Mouse (Mus musculus): ENCODE measurements around the gene Olfr1065. TPM values are rescaled to one million over a fixed set of nuclear protein-coding genes. Genes with fewer than 3 reads are reported as not detected.

Olfr1065 gene
- polyA plus RNA-seq (2021; fragmentation: Nextera tagmentation) = not detected in 2 replicates
- long read RNA-seq, experiment 1 = 0 reads
- long read RNA-seq, experiment 2 = 0 reads

GRCm38 (mm10) chr2:86450491-86450890 is at the start of gene Olfr1065:
Gene Olfr1065 (minus strand): TSS chr2:86450591.

GRCm38 (mm10) chr2:86487286-86487685 is 36.9 kb upstream of the Olfr1065 start, which contains the start of gene Olfr228:
Gene Olfr228 (minus strand): TSS chr2:86487386.

GRCm38 (mm10) chr2:86456169-86456568 is 5.8 kb upstream of the Olfr1065 start, which contains the start of gene Olfr1066:
Gene Olfr1066 (minus strand): TSS chr2:86456269.

GRCm38 (mm10) chr2:86426649-86427048 is 23.7 kb downstream of the Olfr1065 start, which contains the start of gene Olfr1062:
Gene Olfr1062 (minus strand): TSS chr2:86426749.

GRCm38 (mm10) chr2:86413950-86414349 is 36.4 kb downstream of the Olfr1065 start, which contains the start of gene Olfr1061:
Gene Olfr1061 (minus strand): TSS chr2:86414050.

Other genes with a start within 250 kb of the Olfr1065 start
- gene Olfr1045, start 247.6 kb downstream of the Olfr1065 start, polyA plus RNA-seq (2021; fragmentation: Nextera tagmentation) = not detected in 2 replicates
- not detected in 2 replicates for gene Olfr1046, start 231.3 kb downstream of the Olfr1065 start, polyA plus RNA-seq (2021; fragmentation: Nextera tagmentation)
- gene Olfr1047, start 219.2 kb downstream of the Olfr1065 start, polyA plus RNA-seq (2021; fragmentation: Nextera tagmentation) = not detected in 2 replicates
- not detected in 2 replicates for gene Olfr1048, start 210.3 kb downstream of the Olfr1065 start, polyA plus RNA-seq (2021; fragmentation: Nextera tagmentation)
- not detected in 2 replicates for gene Olfr1049, start 192.3 kb downstream of the Olfr1065 start, polyA plus RNA-seq (2021; fragmentation: Nextera tagmentation)
- gene Olfr1051, start 171.5 kb downstream of the Olfr1065 start, polyA plus RNA-seq (2021; fragmentation: Nextera tagmentation) = not detected in 2 replicates
- not detected in 2 replicates for gene Olfr1052, start 158.1 kb downstream of the Olfr1065 start, polyA plus RNA-seq (2021; fragmentation: Nextera tagmentation)
- not detected in 2 replicates for gene Olfr1053, start 135.3 kb downstream of the Olfr1065 start, polyA plus RNA-seq (2021; fragmentation: Nextera tagmentation)
- not detected in 2 replicates for gene Olfr1054, start 115.2 kb downstream of the Olfr1065 start, polyA plus RNA-seq (2021; fragmentation: Nextera tagmentation)
- not detected in 2 replicates for gene Olfr1055, start 100.3 kb downstream of the Olfr1065 start, polyA plus RNA-seq (2021; fragmentation: Nextera tagmentation)
- gene Olfr1056, start 88.1 kb downstream of the Olfr1065 start, polyA plus RNA-seq (2021; fragmentation: Nextera tagmentation) = not detected in 2 replicates
- not detected in 2 replicates for gene Olfr1057, start 72.2 kb downstream of the Olfr1065 start, polyA plus RNA-seq (2021; fragmentation: Nextera tagmentation)
- not detected in 2 replicates for gene Olfr1058, start 62.0 kb downstream of the Olfr1065 start, polyA plus RNA-seq (2021; fragmentation: Nextera tagmentation)
- gene Olfr1061, start 36.5 kb downstream of the Olfr1065 start, polyA plus RNA-seq (2021; fragmentation: Nextera tagmentation) = not detected in 2 replicates
- gene Olfr1062, start 23.8 kb downstream of the Olfr1065 start, polyA plus RNA-seq (2021; fragmentation: Nextera tagmentation) = not detected in 2 replicates
- gene Olfr1066, start 5.7 kb upstream of the Olfr1065 start, polyA plus RNA-seq (2021; fragmentation: Nextera tagmentation) = not detected in 2 replicates
- not detected in 2 replicates for gene Olfr228, start 36.8 kb upstream of the Olfr1065 start, polyA plus RNA-seq (2021; fragmentation: Nextera tagmentation)
- not detected in 2 replicates for gene Olfr1076, start 57.9 kb upstream of the Olfr1065 start, polyA plus RNA-seq (2021; fragmentation: Nextera tagmentation)
- not detected in 2 replicates for gene Olfr1079, start 91.9 kb upstream of the Olfr1065 start, polyA plus RNA-seq (2021; fragmentation: Nextera tagmentation)
- gene Olfr1080, start 107.6 kb upstream of the Olfr1065 start, polyA plus RNA-seq (2021; fragmentation: Nextera tagmentation) = not detected in 2 replicates
- gene Olfr1082, start 148.4 kb upstream of the Olfr1065 start, polyA plus RNA-seq (2021; fragmentation: Nextera tagmentation) = not detected in 2 replicates
- gene Olfr1084, start 189.1 kb upstream of the Olfr1065 start, polyA plus RNA-seq (2021; fragmentation: Nextera tagmentation) = not detected in 2 replicates
- gene Olfr1085, start 211.4 kb upstream of the Olfr1065 start, polyA plus RNA-seq (2021; fragmentation: Nextera tagmentation) = not detected in 2 replicates
- gene Olfr1086, start 229.5 kb upstream of the Olfr1065 start, polyA plus RNA-seq (2021; fragmentation: Nextera tagmentation) = not detected in 2 replicates
- not detected in 2 replicates for gene Olfr1087, start 247.8 kb upstream of the Olfr1065 start, polyA plus RNA-seq (2021; fragmentation: Nextera tagmentation)